Mouse (Mus musculus) gastrocnemius, adult 2 months (tissue): ENCODE data around the gene Syna. TPM values are rescaled to one million over a fixed set of nuclear protein-coding genes. Genes with fewer than 3 reads are reported as not detected.

Source experiments
- DNase-seq: peaks from one replicate; pipeline ENCODE4 v3.0.0; 2022
- H3K27ac ChIP-seq: fragments of 200-600 bp; 2 replicates; pipeline ENCODE4 v1.8.1; 2022; ENCODE audit warnings: mild to moderate bottlenecking
- H3K4me3 ChIP-seq: fragments of 200-600 bp; 2 replicates; pipeline ENCODE4 v1.8.1; 2022; ENCODE audit warnings: mild to moderate bottlenecking, moderate library complexity
- CTCF ChIP-seq: fragments of 200-600 bp; IDR thresholded peaks from 2 replicates; pipeline ENCODE4 v1.8.1; 2022; ENCODE audit warnings: antibody characterized with exemption, mild to moderate bottlenecking, moderate library complexity
- intact Hi-C: fragments of 180-260 bp; cut with DNase I; formaldehyde crosslinking; loops from one replicate; pipeline ENCODE4 v1.15.1; 2025
- microRNA-seq: library from miRNA; unstranded; fragments of <30 nt; microRNA quantifications from one replicate; pipeline ENCODE4 v1.2.0, GENCODE M21; 2021
- total RNA-seq, 2 experiments: library from RNA; stranded (reverse); gene quantifications; 2 replicates each; pipeline ENCODE4 v1.2.3; 2021

Syna gene
- total RNA-seq, 2 experiments from 2014 or later, result not detected

GRCm38 (mm10) chr5:134512086-134512485, 47.9 kb downstream of the Syna start:
- intact Hi-C loops, result no loop called here
- no peak for TF ChIP-seq CTCF
- no peak for DNase-seq
- H3K27ac ChIP-seq, result no peak overlapping the region
- H3K4me3 ChIP-seq, result no peak overlapping the region

- Histone ChIP-seq H3K27ac (no peak overlapping the region), H3K4me3 (no peak overlapping the region)
- TF ChIP-seq CTCF, result no peak
- DNase-seq, result no peak
- intact Hi-C loops, result no loop called here
Measured at GRCm38 (mm10) chr5:134510266-134510665, 49.7 kb downstream of the Syna start.

GRCm38 (mm10) chr5:134508965-134509364, 51.0 kb downstream of the Syna start:
- intact Hi-C loops, result no loop called here
- no peak for DNase-seq
- no peak for TF ChIP-seq CTCF
- H3K27ac ChIP-seq, result no peak overlapping the region
- H3K4me3 ChIP-seq, result no peak overlapping the region

Small RNA genes within 50 kb of the gene (microRNA-seq; reads per million reads assigned to microRNA genes)
- gene Mir7228, result not detected

Other genes starting within 250 kb of the Syna start
- 100 to 1,000 TPM; 103 to 122 TPM for gene Gtf2i, start 245.4 kb downstream of the Syna start, total RNA-seq
- gene Gtf2ird1, start 103.5 kb downstream of the Syna start, total RNA-seq, result 10 to 100 TPM; 14.6 to 21.5 TPM
- 1 to 10 TPM; 3.0 to 4.2 TPM for gene Clip2, start 7.7 kb downstream of the Syna start, total RNA-seq
- 10 to 100 TPM; 18.3 to 19.8 TPM for gene Rfc2, start 21.2 kb upstream of the Syna start, total RNA-seq
- gene Lat2, start 54.9 kb upstream of the Syna start, total RNA-seq, result 1 to 10 TPM in 1 of 2 experiments, under 1 TPM in 1; 0.87 to 1.2 TPM
- 100 to 1,000 TPM in 1 of 2 experiments, 10 to 100 TPM in 1; 92.2 to 105 TPM for gene Eif4h, start 79.3 kb upstream of the Syna start, total RNA-seq
- gene Limk1, start 128.4 kb upstream of the Syna start, total RNA-seq, result 1 to 10 TPM; 1.5 to 2.2 TPM
- gene Eln, start 187.2 kb upstream of the Syna start, total RNA-seq, result 10 to 100 TPM; 17.6 to 31.6 TPM